Mouse (Mus musculus): ENCODE data around the gene Rhoj.

DNA sequence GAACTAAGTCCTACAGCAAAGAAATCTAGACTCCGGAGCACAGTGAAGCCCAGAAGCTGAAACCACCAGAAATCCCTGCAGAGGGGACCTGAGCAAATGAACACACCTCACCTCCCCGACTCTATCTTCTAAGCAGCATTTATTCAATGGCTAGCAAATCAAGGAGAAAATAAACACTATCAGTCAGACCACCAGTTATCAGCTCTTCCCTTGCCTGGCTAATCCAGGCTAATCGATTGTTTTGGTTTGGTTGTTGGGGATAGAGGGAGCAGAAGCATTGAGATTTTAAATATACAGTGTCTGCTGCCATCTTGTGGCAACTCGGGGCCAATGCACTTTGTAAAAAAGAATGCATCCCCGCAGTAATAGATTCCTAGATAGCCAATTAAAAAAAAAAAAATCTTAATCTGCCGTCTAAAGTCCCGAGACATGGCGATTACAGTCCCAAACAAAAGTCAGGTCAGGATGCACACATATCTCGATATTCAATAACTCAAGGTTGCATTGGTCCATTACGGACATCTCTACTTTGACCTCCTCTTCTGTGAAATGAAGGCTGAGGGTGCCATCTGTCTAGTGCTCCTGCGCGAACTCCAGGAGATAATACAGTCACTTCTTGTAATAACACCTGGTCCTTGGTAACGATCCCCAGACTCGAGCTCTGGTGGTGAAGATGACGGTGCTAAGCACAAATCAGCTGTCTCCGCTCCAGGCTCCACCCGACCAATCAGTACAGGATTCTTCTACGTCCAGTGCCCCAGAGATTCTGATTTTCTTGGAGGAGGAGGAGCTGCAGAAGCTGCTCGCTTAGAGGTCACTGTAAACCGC is 81.4 kb downstream of the Rhoj start:
- TF ChIP-seq USF1 (IDR thresholded peaks at IDR 0.05; ENCODE audit: low read depth) (no peak), TCF12 (IDR thresholded peaks at IDR 0.05; ENCODE audit: insufficient read depth, poor library complexity, severe bottlenecking) (no peak), CEBPB (IDR thresholded peaks at IDR 0.05; ENCODE audit: insufficient read depth, poor library complexity, severe bottlenecking) (no peak), POLR2AphosphoS2 (IDR thresholded peaks at IDR 0.05; ENCODE audit: insufficient read length, low read depth) (no peak), POLR2A (IDR thresholded peaks at IDR 0.05; ENCODE audit: insufficient read length, low read depth) (no peak), SRF (IDR thresholded peaks at IDR 0.05; ENCODE audit: control insufficient read depth, insufficient read length, low read depth) (no peak), MAX (IDR thresholded peaks at IDR 0.05; ENCODE audit: low read depth) (no peak), MYOD1 (IDR thresholded peaks at IDR 0.05; ENCODE audit: control insufficient read depth in 1 of 3, insufficient read length in 2 of 3, low read depth in 2 of 3) (no peak), TCF3 (IDR thresholded peaks at IDR 0.05; ENCODE audit: insufficient read length, low read depth) (no peak), REST (IDR thresholded peaks at IDR 0.05; ENCODE audit: insufficient read depth, insufficient read length) (no peak), MYOG (IDR thresholded peaks at IDR 0.05; ENCODE audit: control insufficient read depth in 1 of 3, insufficient read depth in 1 of 3, insufficient read length in 2 of 3, low read depth in 2 of 3) (no peak)
